Mouse (Mus musculus): ENCODE data around the gene Nxt1. TPM values are rescaled to one million over a fixed set of nuclear protein-coding genes. Genes with fewer than 3 reads are reported as not detected.

Gene Nxt1
- 10 to 100 TPM; 55.2 to 64.6 TPM for polyA plus RNA-seq (2017; shearing (Covaris generic))

DNA sequence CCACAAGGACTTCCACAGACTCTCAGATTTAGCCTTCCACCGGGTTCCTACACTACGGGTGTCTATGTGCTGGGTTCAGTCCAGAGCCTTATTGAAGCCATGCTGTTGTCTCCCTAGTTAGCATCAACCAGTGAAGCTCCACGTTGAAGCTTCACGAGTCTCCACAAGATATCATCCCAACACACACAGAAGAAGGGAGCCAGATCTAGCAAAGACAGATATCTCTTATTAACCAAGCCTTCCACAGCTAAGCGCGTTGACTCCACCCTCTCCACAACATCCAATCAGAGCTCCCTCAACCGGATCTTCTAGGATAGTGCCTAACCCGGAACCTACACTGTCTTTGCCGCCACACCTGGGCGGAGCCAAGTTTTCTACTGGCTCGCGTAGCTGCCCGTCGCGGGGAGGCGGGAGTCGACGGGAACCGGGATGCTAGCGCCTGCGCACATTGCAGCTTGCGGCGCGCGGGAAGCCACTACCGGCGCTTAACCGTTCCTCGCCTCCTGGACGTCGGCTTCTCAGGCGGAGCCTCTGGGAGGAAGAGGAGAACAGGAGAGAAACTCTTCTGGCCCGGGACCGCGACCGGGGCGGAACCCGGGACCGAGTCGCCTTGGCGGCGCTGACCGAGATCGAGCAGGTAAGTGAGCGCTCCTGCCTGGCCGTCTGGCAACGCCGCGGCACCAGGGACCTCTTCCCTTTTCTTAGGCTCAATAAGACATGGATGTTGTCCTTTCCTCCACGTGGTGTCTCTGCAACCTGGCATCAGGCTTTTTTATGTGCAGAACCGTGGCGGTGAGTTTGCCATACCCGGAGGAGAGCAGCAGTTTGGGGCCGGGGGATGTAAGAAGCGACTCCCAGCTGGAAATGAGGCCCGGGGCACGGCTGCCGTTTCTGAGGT, at the start of gene Nxt1:
TSS of gene Nxt1 (plus strand) at position 403 of the 898 bp plus-strand sequence.
- peak; percentile 99 for ATAC-seq

DNA sequence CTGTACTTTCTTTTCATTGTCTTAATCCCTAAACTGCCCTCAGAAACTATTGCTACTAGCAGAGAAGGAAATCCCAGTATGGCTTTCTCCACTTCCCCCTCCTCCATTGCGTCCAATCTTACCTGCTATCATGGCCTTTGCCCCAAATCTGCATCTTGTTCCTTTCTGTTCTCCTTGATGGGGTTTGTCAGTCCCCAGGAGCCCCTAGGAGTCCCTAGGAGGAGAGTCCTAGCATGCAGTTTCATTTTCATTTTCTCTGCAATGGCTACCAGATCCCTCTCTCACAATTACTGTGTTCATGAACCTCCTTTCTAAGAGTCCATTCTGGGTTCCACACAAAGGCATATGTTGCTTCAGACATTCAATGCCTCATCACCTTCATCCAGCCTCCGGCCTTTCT, 49.3 kb upstream of the Nxt1 start:
- ATAC-seq: no peak

DNA sequence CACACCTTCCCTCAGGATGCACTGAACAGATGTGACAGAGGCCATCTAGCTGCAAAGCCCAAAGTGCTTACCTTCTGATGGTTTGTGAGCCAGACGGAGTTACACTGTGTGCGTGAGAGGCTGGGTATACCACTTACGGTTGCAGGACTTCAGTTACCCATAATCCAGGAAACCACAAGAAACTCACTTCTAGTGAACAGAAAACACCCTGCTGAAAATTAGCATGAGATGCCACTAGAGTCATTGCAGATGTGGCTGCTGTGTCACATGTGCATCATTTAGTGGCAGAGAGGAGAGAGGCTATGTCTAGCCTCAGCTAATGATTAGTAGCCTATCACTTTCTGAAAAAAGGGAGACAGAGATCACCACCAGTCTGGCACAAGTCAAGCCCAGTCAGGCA, 47.9 kb upstream of the Nxt1 start:
- no peak for ATAC-seq

DNA sequence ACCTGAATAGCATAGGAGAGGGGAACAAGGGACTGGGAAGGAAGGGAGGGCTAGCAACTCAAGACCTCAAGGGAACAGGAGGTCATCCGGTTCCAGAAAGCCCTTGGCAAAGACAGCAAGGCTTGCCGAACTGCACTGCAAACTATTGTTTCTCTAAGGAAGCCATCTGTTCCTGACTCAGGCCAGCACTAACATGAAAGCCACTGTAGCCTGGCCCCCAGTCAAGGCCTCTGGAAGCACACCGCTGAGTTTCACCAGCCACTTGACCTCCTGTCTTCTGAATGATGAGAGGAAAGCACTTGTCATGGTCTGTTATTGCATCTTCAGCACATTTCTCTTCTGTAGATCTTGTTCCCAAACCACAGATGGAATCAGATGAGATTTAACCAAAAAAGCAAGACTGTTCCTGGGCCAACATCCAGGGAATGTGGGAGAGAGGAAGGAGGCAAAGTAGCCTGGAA, 45.4 kb upstream of the Nxt1 start:
- ATAC-seq: no peak

DNA sequence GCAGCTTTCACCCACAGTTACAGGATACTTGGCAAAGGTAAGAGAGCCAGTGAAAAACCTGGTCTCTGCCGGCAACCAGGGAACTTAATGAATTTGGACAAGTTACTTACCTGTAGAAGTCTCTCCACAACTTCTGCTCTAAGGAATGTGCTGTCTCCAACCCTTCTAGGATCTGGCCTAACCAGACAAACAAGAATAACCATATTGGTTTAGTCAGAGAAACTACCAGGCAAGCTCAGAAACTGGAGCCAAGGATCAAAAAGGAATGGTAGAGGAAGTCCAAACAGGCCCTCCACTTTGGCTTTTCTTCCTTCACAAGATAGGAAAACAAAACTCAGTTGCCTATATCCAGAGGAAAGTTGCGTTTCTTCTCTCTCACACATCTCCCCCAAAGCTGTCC, 41.4 kb upstream of the Nxt1 start:
- ATAC-seq: no peak

DNA sequence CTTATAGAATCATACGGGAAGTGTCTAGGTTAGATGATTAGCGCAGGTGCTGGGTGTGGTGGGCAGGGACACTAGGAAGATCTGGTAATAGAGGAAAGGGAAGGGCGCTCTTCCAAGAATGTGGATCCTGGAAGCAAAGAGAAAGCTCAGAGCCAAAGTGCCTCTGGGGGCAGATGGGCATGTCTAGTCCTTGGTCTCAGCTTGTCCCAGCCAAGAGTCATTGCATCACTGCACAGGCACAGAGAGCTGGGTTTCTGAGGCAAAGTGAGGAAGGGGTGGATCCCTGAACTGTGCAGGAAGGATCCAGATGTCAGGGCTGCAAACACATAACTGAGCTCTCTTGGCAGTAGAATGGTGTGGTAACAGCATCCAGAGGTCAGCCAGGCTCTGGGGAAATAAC, 40.8 kb upstream of the Nxt1 start:
- no peak for ATAC-seq

DNA sequence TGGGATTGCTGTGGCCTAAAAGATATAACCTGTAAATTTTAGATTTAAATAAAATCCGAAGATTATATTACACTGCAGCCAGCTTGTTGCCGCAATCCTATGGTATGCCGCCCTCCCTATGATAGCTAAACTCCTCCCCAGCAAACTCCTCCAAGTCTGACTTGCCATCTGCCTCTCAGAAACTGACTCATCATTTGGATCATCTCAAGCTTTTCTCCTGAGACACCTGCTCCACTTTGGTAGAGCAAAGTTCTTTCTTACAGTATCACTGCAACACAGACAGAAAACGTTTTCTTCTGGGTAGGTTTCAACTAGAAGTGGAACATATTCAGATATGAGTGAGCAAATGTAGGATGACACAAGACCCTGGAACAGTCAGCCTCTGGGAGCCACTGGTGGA, 37.9 kb upstream of the Nxt1 start:
- ATAC-seq: no peak

DNA sequence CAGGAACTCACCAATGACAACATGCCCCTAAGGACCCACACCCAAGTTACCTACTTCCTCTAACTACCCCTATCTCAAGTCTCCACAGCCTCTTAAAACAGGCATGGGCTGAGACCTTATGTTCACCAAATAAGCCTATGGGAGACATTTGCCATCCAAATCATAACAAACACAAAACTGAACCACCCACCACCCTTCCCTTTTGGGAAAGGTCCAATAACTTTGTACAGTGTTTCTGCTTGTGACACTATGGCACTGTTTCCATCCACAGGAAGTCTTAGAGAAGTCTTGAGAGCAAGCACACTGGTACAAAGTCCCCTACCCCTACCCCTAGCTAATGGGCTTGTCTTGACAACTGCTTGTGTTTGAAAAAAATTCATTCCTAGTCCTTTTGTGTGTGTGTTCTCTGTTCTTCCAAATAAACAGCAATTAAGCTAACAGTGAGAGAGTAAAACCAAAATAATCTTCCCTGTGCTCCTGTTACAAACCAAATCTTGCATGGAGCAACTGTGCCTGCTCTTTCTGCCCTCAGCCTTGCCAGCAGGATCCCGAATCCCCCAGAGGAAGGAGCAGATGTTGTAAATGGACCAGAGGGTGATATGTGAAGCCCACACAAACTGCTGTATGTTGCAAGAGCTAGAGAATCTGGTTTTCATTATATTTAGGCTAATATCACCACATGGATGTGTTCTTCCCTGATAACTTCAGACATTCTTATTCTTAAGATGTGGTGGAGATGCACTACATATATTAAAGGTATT, 29.6 kb upstream of the Nxt1 start:
- no peak for ATAC-seq

DNA sequence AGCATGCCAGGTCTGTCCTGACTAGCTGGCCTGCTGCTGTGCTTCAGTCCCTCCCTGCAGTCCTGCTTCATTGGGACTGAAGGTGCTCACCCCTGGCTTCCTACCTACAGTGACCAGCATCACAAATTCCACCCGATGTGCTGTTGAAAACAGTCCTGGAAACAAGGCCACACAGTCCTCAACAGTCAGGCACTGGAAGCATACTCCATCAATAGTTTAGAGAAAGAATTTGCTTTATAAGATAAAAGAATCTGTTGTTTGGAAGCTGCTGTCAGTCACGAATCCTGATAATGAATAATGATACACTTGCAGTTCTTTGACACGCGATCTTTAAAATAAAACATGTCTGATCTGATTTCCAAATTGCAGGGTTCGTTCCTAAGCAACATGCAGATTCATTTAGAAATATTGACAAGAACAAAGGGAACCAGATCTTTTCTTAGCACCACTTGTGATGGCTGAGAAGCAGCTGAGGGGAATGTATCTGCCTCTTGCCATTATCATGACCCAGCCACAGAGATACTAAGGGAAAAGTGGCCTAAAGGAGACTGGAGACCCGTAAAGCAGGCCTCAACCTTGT, 27.9 kb upstream of the Nxt1 start:
- ATAC-seq: no peak

DNA sequence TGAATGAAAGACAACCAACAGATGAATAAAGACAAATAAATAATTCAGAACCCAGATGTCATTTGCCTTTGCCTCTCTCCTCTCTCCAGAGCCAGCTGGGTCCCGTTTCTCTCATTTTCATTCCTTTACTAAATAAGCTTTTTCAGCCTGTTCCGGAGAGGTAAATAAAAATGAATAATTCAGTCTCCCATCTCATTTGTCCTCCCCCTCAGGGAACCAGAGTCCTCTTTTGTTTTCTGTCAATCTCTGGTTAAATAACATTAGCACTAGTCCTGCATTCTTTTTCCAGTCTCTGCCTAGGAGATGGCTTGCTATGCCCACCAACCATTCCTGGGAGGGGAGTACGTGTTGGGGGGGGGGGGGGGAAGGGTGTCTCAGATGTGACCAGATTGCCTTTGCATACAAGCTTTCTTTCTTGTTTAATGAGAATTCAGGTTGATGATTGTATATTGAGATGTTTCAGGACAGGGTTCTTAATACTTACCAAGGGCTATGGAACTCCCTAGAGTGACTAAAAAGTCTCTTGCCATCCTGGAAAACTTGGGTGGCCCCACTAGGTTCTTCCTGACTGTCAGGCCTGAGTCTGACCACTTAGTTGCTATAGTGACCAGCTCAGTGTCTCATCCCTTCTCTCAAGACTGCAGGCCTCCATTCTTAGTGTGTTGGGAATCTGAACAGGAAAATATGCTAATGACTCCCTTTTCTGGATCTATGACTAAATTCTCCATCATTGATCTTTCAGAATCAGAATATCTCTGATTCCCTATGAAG, 21.6 kb upstream of the Nxt1 start:
- no peak for ATAC-seq

DNA sequence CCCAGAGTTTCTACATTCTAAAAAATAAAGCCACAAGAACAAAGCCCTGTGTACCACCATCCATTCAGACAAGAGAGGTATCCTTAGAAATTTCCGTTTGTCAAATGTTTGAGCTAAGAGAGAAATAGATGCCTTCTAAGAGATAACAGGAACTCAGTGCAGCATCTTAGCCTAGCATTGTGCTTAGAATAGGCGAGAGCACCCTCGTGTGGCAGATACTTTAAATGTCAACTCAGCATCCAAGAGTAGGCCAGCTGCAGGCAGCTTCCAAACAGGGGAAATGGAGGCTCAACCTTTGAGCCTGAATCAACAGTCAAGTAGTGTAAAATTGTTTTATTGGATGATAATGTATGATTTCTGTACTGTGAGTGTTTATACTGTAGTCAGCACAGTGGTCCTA, 17.4 kb upstream of the Nxt1 start:
- ATAC-seq: peak; percentile 84

DNA sequence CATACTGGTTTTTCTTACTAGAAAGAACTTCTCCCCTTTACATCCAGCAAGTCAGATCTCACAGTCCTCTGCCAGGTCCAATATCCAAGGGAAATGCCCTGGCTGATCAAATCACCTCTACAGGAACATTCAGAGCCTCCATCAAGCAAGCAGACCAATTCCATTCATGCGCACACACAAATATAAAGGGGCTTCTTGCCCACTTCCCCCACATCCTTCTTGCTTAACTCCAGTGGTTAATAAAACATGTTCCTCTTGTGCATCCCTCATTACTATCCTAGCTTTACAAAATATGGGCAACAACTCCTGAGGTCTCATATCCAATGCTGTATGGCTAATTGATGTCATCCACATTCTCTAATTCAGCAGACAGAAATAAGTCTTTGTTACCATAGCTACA, 8.9 kb upstream of the Nxt1 start:
- no peak for ATAC-seq

DNA sequence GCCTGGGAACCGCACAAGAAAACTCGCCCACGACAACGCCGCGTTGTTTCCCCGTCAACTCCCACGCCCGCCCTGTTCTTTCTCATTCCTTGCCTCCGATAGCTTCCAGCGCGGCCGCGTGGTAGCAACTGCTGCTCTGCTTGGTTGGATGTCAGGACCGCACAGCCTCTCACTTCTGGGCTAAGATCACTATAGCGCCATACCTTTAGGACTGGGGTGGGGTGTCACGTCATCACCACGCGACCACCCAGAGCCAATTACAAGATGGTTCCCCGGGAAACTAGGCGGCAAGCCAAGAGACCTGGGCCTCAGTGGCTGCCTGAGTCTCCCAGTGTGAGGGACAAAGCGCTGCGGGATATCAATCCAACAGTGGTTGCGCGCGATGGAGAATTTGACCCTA, 5.4 kb downstream of the Nxt1 start:
- no peak for ATAC-seq

DNA sequence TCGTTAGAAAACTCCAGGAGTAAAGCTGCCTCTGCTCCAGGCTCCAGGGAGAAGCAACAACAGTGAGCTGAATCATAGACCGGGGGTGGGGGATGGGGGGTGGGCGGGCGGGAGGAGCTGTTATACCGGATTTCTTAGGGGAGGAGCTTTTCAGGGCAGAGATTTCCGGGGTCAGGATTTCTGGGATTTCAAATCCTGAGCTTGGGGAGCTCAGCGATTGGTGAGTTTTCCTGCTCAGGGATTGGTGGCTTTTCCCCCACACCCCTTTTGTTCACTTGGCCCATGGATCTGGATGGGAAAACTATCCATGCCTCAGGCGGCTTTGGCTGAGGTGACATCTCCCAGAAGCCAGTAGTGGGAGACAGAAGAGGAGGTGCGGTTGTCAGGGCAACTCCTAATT, 6.9 kb downstream of the Nxt1 start:
- ATAC-seq: no peak

DNA sequence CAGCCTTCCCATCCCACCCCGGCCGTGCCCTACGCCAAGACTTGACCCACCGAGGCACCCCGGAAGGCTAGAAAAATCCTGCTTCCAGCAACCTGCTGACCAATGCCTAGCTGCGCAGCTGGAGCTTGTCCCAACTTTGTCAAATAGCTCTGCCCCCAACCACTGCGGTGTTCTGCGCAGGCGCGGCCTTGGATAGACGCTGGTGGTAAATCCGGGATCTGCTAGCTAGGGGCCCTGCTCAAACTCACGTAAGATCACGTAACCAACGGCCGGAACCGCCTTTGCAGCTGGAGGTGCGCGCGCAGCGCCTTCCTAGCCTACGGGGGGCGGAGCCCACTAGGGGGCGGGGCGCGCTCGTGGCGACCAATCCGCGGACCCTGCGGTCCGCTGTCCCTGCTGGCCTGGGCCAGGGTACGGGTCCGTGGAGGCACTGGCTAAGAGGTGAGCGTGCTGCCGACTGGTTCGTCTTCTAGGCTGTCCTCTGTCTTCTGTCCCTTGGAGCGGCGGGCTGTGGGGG, 8.4 kb downstream of the Nxt1 start, which contains the start of gene Gzf1:
TSS of gene Gzf1 (plus strand) at position 249 of the 517 bp plus-strand sequence.
- peak; percentile 98 for ATAC-seq

DNA sequence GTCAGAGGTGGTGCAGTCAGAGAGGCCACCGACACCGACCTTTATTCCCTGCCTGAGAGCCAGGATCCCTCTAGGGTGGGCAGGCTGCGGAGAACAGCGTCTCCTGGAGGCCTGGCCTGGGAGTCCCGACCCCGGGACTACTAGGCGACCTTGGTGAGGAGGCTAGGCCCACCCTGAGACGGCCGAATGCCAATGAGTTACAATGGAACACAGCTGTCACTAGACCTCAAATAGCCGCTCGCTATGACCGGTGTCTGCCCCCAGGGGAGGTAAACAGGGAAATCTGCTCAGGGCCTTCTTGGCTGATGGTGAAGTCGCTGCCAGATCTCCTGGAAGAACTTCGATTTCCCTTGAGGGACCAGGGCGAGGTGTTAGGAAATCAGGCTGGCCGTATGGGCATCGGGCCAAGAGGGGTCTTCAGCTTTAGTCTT, 9.1 kb downstream of the Nxt1 start:
- ATAC-seq: peak; percentile 28

DNA sequence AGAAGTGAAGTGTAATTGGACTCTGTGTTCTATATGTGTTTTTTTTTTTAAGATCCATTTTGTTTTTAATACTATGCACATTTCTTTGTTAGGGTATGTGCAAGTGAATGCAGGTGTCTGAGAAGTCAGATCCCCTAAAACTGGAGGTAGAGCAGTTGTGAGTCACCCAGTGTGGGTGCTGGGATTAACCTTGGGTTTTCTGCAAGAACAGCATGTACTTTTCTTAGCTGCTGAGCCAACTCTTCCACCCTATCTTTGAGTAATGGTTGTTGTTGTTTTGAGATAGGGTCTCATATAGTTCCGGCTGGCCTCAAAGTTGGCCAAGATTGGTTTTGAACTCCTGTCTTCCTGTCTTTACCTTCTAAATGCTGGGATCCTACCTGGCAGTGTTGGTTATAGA, 10.6 kb downstream of the Nxt1 start:
- no peak for ATAC-seq

DNA sequence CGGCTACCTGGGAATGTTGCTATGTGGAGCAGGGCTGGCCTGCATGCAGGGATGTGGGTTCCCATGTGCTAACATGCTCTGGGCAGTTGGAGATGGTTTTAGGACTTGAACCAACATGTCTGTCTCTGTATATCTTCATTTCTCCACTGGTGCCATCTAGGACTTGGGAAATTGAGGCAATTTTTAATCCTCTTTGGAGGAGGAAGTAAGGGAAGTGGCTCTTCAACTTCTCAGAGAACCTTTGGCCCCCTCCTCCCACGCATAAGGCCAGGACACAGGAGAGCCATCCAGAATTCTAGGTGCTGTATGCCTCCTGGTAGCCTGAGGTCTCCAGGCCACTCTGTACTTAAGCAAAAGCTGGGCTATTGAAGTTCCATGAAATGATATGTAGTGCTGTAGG, 12.6 kb downstream of the Nxt1 start:
- no peak for ATAC-seq

DNA sequence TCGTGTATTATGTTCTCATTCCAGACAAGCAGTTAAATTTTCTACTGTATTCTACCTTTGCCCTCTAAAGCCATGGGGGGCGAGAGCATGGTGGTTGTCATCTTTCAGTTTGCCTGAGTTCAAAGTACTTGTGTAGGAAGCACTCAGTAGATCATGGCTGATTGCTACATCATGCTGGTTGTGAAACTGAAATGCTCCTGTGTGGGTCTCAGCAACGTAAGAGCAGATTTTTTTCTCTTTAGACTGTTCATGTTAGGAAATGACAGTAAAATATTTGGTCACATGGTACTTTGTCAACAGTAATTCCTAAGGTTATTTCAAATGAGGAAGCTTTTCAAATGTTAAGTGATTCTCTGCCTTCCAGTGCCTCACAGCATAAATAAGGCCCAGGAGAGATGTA, 13.3 kb downstream of the Nxt1 start:
- no peak for ATAC-seq

DNA sequence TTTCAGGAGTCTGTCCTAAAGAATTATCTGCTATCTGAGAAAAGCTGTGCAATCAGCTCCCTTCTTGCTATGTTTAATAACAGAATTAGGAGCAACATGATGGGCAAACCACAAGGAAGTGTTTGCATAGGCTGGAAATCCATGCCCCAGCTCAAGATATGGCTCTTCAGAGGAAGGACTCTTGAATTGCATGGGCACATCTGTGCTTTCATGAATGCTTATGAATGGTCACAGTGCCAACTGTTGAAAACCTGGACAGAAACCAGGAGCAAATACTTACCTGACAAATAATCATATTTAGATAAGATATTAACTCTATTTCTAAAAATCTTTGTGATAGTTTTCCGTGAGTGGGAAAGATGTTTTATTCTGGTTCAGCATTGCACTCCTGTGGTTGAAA, 14.5 kb downstream of the Nxt1 start:
- no peak for ATAC-seq

DNA sequence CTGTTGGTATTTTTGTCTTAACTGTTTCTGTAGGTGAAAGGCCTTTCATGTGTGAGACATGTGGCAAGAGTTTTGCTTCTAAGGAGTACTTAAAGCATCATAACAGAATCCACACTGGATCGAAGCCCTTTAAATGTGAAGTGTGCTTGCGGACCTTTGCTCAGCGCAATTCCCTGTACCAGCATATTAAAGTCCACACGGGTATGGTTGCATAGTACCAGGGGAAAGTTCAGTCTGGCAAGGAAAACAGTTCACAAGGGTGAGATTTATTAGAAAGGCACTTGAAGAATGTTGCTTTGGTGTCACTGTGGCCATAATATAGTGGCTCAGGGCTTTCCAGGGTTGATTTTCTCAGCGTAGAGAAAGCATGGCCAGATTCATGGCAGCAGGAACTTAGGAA, 15.6 kb downstream of the Nxt1 start:
- no peak for ATAC-seq

DNA sequence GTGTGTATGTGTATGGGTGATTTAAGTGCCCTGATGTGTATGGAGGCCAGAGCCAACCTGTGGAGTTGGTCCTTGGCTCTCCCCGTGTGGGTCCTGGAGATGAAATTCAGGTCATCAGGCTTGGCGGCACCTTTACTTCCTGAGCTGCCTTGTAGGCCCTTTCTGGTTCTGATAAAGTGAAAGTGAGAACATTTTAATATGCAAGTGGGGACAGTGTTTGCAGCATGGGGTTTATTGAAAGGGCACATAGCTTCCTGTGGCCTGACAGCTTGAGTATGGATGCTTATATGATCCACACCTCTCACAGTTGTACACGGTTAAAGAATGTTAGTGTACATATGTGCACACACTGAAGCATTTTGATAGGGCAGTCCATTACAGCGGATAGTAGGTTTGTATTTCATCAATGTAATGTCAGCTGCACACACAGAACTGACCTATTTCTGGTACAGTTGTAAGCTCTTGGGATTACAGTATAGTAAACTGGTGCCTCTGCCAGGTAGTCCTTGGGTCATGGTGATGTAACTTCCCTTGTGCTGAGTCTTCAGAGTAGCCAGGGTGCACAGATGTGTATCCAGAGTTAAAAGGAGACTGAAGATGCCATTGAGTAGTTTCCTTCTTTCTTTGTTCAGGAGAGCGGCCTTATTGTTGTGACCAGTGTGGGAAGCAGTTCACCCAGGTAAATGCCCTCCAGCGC, 17.2 kb downstream of the Nxt1 start:
- peak; percentile 84 for ATAC-seq

All from activated CD4-positive, CD25-positive, alpha-beta regulatory T cell, adult 4 months (primary cell).